Mouse (Mus musculus) granulocyte monocyte progenitor cell, adult 5-6 weeks (primary cell): ENCODE results near the gene Cobl. TPM values are rescaled to one million over a fixed set of nuclear protein-coding genes. Genes with fewer than 3 reads are reported as not detected.

Experiments used
- ATAC-seq: replicated peaks from 2 replicates; pipeline ENCODE4 v1.8.0; 2016; ENCODE audit warnings: mild to moderate bottlenecking, moderate TSS enrichment, inconsistent platforms; ENCODE audit not compliant: poor library complexity, severe bottlenecking
- total RNA-seq, 2 experiments: library from RNA; stranded (forward) in 1 of 2; stranded (reverse) in 1 of 2; fragments of 200-712, 200-1000 nt in 1 of 2; fragments of >200 nt in 1 of 2; fragmentation: Nextera tagmentation in 1 of 2; gene quantifications; 2 replicates each; pipeline ENCODE4 v1.2.3; 2014 to 2017

Cobl gene
- total RNA-seq, 2 experiments from 2014 or later = not detected

GRCm38 (mm10) chr11:12394701-12395100, 70.1 kb downstream of the Cobl start:
- ATAC-seq = no peak

- no peak for ATAC-seq
Measured at GRCm38 (mm10) chr11:12394151-12394550, 70.6 kb downstream of the Cobl start.

DNA sequence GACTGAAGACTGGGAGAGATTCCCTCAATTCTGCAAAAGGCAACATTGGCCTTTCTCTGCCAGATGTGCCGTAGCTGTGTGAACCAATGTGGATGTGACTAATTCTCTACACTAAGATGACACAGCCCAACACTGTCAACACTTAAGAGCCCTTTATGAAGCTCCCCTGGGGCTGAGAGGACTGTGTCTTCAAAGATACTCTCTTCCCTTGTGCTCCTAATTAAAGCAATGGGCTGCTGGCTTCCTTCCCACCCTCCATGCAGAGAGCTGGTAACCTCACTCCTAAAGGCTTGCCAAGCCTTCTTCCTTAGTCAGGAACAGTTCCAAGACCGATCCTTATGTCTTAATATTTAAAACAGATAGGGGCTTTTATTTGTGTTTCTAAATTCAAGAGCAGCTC, 79.9 kb downstream of the Cobl start:
- ATAC-seq = no peak

DNA sequence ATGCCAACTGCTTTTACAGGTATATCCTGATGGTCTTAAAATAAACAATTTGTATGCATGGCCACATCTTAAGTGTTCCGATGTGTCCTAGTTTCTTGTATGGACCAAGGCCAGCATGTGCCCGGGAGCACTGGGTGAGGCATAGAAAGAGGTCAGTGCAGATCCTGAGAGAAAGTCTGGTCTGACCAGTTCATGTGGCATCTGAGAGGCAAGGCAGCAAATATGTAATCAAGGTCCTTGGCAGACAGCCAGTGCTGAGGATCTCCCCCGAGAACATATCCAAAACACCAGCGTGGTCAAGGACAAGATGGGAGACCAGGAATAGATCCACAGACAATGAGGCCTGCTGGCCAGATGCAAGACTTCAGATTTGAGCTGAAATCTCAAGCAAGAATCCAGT, 81.8 kb downstream of the Cobl start:
- no peak for ATAC-seq

GRCm38 (mm10) chr11:12381096-12381495, 83.7 kb downstream of the Cobl start:
- ATAC-seq = no peak

DNA sequence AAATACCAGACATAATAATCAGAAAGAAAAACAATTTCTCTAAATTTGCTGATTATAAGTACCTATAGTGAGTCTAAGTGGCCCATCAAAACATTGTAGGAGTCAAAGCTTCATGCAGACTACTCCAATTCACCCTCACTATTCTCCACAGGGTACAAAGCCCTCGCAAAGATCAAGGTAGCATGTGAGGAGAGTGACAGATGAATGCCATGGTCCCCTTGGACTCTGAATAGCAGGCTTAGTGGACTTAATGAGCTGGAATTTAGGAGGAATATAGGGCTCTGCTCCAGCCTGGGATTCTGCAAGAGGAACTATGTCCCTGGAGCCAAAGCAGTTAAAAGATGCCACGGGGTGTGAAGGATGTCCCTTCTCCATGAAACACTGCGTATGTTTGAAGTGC, 88.1 kb downstream of the Cobl start:
- ATAC-seq = no peak

GRCm38 (mm10) chr11:12373106-12374098, 91.4 kb downstream of the Cobl start:
- ATAC-seq = no peak; the same call in 1 of the 2 replicates

- no peak for ATAC-seq
Measured at GRCm38 (mm10) chr11:12370957-12371356, 93.8 kb downstream of the Cobl start.

GRCm38 (mm10) chr11:12367426-12368178, 97.2 kb downstream of the Cobl start:
- no peak for ATAC-seq

GRCm38 (mm10) chr11:12359336-12360000, 105.3 kb downstream of the Cobl start:
- no peak for ATAC-seq

DNA sequence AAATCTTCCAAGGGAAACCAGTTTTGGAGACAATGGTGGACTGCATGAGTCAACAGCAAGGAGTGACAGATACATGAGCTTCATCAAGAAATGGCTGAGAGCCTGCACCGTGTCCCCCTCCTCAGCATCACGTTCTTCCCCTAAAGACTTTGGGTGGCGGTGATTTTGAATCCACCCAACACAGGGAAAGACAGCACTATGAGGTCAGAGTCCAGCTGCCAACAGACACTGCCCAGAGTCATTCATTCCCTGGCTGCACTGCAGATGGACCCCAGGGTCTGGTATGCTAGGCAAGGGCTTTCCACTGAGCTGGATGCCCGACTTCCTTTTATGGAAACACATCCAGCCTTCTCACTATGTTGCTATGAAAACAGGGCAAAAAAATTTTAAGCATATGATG, 106.2 kb downstream of the Cobl start:
- ATAC-seq = no peak

DNA sequence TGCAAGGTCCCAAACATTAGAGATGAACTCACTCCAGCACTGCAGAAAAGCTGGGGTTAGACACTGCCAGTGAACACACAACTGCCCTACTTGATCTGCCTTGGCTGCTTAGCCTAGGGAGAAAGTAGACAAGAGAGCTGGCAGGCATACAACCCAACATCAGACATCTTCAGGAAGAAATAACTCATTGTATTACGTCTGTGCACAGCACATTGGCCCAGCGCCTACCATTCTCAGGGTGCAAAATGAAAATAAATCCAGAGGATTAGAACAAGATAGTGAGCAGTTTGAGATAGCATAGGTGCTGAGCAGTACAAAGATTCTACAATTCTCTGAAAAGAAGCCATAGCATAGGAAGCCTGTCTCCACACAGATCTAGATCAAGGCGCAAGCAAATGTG, 109.1 kb downstream of the Cobl start:
- no peak for ATAC-seq

GRCm38 (mm10) chr11:12350986-12351546, 113.7 kb downstream of the Cobl start:
- ATAC-seq = no peak

- ATAC-seq = no peak
Measured at GRCm38 (mm10) chr11:12350086-12350485, 114.7 kb downstream of the Cobl start.

DNA sequence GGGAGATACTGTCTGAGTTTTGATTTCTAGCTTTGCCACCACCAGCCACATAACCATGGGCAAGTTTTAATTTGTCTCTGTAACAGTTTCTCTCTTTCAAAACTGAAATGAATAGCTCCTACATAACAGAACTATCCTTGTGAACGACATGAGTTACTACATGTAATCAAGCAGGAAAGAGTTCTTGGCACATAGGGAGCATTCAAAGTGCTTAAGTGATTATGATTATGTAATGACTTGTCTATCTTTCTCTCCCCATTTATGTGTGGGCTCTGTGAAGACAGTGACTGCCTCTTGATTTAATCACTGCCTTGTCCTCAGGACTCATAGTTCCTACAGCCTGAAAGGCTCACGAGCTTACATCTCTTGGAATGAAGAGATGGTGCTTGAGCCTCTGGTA, 118.3 kb downstream of the Cobl start:
- ATAC-seq = no peak

GRCm38 (mm10) chr11:12343686-12344085, 121.1 kb downstream of the Cobl start:
- no peak for ATAC-seq

DNA sequence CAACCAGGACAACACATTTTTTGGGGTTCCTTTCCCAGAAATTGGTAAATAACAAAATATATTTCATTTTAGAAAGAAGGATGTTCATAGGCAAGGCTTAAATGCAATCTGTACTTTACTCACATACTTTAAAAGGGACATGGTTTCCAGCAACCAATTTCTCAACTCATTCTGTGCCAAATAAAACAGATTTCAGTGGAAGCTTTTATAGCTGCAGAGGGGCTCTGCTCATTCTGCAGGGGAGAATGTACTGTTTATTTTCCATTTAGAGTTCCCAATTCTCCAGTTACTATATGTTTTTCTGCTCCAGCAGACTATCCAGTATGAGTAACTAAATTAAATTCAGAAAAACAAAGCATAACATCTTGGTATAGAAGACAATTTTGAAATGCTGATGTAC, 124.1 kb downstream of the Cobl start:
- no peak for ATAC-seq

DNA sequence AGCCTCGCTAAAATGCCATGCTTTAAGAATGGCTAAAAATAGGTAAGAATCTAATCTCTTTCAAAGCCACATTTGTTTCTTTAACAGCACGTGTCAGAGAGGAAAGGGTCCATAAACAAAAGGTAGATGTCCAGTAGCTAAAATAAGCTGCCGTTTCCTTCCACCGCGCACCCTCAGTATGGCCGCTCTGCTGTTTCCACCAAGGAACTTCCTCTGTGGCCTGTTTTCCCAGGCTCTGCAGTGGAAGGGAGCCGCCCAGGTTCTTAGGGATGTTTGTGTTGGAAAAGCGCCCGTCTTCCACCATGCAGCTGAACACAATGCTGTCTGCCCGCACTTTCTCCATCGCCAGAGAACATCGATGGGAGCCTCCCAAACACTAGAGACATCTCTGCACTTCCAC, 128.6 kb downstream of the Cobl start:
- ATAC-seq = no peak

- no peak for ATAC-seq
Measured at GRCm38 (mm10) chr11:12331997-12332396, 132.8 kb downstream of the Cobl start.

DNA sequence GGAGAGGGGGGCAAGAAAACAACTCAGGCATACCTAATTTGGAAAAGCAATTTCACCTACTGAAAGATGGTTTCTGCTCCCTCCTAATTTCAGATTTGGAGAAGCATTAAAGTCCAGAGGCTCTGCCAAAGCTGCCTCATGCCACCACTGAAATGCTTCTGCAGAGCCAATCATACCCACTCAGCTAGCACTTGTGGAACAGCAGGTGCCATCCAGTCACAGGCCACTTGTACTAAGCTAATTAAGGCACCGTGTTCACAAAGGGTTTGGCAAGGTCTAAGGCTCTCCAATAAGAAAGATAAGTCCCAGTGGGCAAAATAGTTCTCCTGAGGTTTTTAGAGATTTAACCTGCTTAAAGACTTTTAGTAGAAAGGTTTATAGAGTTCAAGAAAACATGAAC, 143.3 kb downstream of the Cobl start:
- no peak for ATAC-seq

GRCm38 (mm10) chr11:12319318-12319717, 145.4 kb downstream of the Cobl start:
- no peak for ATAC-seq
